Mouse (Mus musculus) G1E (cell line): Measurements from ENCODE around the gene Bub1b. TPM values are rescaled to one million over a fixed set of nuclear protein-coding genes. Genes with fewer than 3 reads are reported as not detected.

ENCODE experiments used
- ATAC-seq: 2 replicates; pipeline ENCODE4 v1.8.0; 2016; ENCODE audit warnings: mild to moderate bottlenecking; ENCODE audit not compliant: insufficient number of reproducible peaks, poor library complexity, low FRiP score, severe bottlenecking; ENCODE audit errors: extremely low read depth
- DNase-seq: peaks from one replicate; pipeline ENCODE4 v3.0.0; 2012; ENCODE audit warnings: low spot score
- H3K27me3 ChIP-seq: 2 replicates; pipeline ENCODE4 v1.6.1; 2012; ENCODE audit warnings: mild to moderate bottlenecking, low read length, inconsistent platforms; ENCODE audit not compliant: insufficient read depth
- H3K36me3 ChIP-seq: replicated peaks from 2 replicates; pipeline ENCODE3; 2012; ENCODE audit warnings: mild to moderate bottlenecking, inconsistent platforms
- H3K4me1 ChIP-seq: 2 replicates; pipeline ENCODE4 v1.6.1; 2012; ENCODE audit warnings: low read depth, low read length, inconsistent platforms, mixed read lengths; ENCODE audit not compliant: insufficient read depth
- H3K4me3 ChIP-seq: 2 replicates; pipeline ENCODE4 v1.5.1; 2012; ENCODE audit warnings: low read depth, mild to moderate bottlenecking, inconsistent platforms, low read length, moderate library complexity, mixed read lengths
- H3K9me3 ChIP-seq: replicated peaks from 2 replicates; pipeline ENCODE4 v1.6.1; 2012; ENCODE audit warnings: inconsistent platforms
- CTCF ChIP-seq: IDR thresholded peaks from 2 replicates; pipeline ENCODE4 v1.5.1; 2012; ENCODE audit warnings: low read depth, low read length, inconsistent platforms, mixed read lengths
- GATA1 ChIP-seq: IDR thresholded peaks from 2 replicates; pipeline ENCODE4 v1.6.1; 2012; ENCODE audit warnings: borderline replicate concordance, low read length, inconsistent platforms, mixed read lengths
- GATA2 ChIP-seq: IDR thresholded peaks from 2 replicates; pipeline ENCODE4 v1.6.1; 2012; ENCODE audit warnings: low read depth, low read length, inconsistent platforms, borderline replicate concordance
- POLR2AphosphoS5 ChIP-seq: IDR thresholded peaks from 2 replicates; pipeline ENCODE4 v1.6.1; 2012; ENCODE audit warnings: low read depth, low read length, inconsistent platforms; ENCODE audit not compliant: insufficient replicate concordance
- TAL1 ChIP-seq: conservative IDR thresholded peaks from 2 replicates; pipeline ENCODE4 v1.6.1; 2012; ENCODE audit warnings: low read depth, low read length, inconsistent platforms, mixed read lengths
- polyA plus RNA-seq: library from polyadenylated mRNA; stranded (reverse); fragments of >175 nt; gene quantifications from 2 replicates; pipeline ENCODE4 v1.2.3, GENCODE M21; 2012
- total RNA-seq, 2 experiments: library from RNA; stranded (forward) in 1 of 2; stranded (reverse) in 1 of 2; fragments of 200-1000 nt in 1 of 2; fragments of >200 nt in 1 of 2; fragmentation: Nextera tagmentation in 1 of 2; gene quantifications; 2 replicates each; pipeline ENCODE4 v1.2.3; 2014 to 2017

The Bub1b gene
- total and polyA plus RNA-seq, 3 experiments: 26.3 to 126 (median 69.8) TPM

DNA sequence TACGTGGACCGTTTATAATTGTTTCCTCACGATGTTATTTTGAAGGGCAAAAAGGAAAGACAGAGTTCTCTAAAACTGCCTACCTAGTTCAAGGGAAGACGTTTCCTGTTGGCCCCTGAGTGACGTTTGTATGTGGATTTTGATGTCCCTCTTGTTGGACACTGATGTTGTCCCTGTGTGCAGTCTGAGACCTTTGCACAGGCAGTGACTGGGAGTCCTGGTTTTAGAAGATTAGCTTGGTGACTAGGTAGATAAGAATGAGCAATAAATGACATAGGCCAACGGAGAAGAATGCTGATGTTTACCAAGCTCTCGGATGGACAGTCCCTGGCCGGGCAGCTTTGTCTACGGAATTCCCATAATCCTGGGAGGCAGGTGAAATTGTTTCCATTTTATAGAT is 63.9 kb downstream of the Bub1b start:
- no peaks in the 10 kb centered on the region for H3K9me3 ChIP-seq
- no peak for ATAC-seq
- TF ChIP-seq TAL1 (peak; percentile 49), POLR2AphosphoS5 (no peak), GATA1 (no peak), GATA2 (no peak), CTCF (no peak)
- no peak overlapping the region; the same call in 1 of the 2 replicates for H3K4me3 ChIP-seq
- peaks cover 97% of the 10 kb centered on the region for H3K4me1 ChIP-seq
- H3K36me3 ChIP-seq: peaks cover 20% of the 10 kb centered on the region
- H3K27me3 ChIP-seq: no peaks in the 10 kb centered on the region
- no peak for DNase-seq

DNA sequence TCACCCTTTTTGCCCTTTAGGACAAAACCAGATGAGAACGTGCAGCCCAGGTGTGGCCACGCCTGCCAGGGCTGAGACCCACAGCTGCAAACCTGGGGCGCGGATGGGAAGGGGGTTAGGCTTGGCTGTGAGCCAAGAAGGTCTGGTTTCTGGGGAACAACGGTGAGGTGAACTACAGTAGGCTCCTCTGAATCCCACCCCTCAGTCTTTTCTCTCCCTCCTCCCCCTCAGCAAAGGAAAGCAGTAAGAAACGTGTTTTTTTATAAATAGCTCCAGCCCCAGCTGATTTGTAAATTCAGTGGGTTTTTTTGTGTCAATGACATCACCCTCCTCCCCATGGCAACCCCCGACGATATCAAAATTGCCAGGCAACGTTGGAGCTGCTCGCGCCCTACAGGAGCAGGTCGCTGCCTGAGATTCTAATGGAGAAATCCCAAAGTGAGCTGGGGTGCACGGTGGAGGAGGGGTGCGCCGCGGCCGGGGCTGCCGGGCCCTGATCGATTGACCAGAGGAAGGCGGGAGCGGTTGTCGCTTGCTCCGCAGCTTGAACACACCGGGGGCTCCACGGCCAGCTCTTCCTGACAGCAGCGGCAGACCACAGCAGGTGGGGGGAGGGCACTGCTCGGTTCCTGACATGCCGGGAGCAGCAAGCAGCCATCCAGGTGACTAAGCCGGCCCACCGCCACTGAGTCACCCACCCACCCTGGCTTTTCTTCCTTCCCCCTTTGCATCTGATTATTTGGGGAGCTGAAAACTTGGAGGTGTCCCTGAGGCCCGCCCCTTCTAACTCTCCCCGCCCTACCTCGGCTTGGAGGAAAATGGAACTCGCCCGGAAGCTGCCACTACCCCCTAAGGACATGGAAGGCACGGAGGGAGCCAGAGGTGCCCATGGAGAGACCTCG is 65.1 kb downstream of the Bub1b start, which contains the start of gene Pak6:
Pak6 (plus strand) TSS at position 402 of the 902 bp plus-strand sequence.
- H3K4me1 ChIP-seq: peaks cover 91% of the 10 kb centered on the region
- no peak for ATAC-seq
- H3K27me3 ChIP-seq: no peaks in the 10 kb centered on the region

DNA sequence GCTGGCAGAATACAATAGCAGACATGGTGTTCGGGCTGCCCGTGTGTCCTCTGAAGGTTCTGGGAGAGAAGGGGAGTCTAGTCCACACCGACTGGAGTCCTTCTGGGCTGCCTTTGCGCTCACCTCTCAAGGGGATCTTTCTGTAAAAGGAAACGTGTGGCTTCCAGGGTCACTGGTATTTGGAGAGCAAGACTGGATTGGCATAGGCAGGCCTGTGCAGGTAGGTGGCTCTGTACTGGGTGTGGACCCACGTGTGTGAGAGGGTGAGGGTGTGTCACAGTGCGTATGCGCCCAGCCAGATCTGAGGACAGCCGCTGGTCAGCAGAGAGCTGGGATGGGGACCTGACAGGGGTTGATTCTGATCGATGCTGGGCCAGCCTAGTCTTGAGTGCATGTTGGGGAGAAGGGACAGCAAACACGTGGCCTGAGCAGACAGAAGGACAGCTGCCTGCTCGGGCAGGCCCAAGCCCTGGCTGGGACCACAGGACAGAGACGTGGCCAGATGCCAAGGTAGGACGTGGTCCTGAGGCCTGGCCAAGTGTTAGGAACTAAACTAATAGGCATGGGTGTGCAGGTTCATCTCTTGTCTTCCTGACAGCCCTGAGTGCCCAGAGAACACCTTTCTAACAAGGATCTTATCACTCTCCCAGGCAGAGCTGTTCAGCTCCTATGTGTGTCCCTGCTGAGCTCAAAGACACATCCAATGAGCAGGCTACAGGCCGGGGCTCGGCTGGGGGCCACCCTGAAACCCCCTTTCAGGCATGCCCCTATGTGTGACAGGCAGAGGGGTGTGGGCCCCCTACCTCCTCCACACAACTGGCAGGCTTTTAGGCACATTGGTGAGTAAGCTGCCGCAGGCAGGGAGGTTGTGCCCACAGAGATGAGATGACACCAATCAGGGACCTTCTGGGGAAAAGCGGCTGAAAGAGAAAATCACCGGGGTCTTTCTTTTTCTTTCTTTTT is 66.1 kb downstream of the Bub1b start:
- H3K4me3 ChIP-seq: peak overlapping the region; percentile 75
- peak; percentile 18 for DNase-seq
- TF ChIP-seq GATA2 (no peak), CTCF (no peak), GATA1 (no peak), TAL1 (no peak), POLR2AphosphoS5 (no peak)
- H3K36me3 ChIP-seq: peaks cover 40% of the 10 kb centered on the region
- no peaks in the 10 kb centered on the region for H3K27me3 ChIP-seq
- ATAC-seq: no peak
- H3K9me3 ChIP-seq: no peaks in the 10 kb centered on the region
- H3K4me1 ChIP-seq: peaks cover 83% of the 10 kb centered on the region

More for the DNA sequence above, 65.1 kb downstream of the Bub1b start, which contains the start of gene Pak6:
- Histone ChIP-seq H3K9me3 (no peaks in the 10 kb centered on the region), H3K36me3 (peaks cover 33% of the 10 kb centered on the region), H3K4me3 (peak within 1 kb of the TSS; percentile 75)
- TF ChIP-seq CTCF (no peak), GATA2 (no peak), TAL1 (no peak), POLR2AphosphoS5 (no peak), GATA1 (no peak)
- peak; percentile 71 for DNase-seq

DNA sequence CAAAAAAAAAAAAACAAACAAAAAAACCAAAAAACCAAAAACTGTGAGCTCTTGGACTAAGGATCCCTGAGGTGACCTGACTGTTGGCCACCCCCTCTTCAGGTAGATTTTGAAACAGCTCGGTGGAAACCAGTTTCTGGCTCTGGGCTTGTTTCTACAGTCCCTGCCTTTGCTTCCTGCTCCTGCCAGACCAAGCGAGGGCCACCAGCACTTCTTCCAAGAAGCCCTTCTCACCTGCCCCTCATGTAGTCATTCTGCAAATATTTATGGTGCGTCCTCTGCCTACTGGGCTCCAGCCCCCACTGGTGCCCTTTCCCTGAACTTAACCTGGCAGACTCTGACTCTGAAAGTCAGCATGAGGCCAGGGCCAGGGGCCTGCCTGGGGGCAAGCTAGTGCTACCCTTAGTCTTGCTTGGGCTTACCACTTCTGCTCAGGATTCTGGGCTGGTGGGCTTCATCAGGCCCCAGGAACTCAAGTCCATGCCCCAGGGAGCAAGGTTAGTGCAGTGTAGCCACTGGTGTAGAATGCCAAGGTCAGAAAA is 67.0 kb downstream of the Bub1b start:
- peak overlapping the region; percentile 75; the same call in 1 of the 2 replicates for H3K4me3 ChIP-seq
- ATAC-seq (no peak), DNase-seq (no peak)
- H3K9me3 ChIP-seq: no peaks in the 10 kb centered on the region
- TF ChIP-seq GATA1 (no peak), POLR2AphosphoS5 (no peak), CTCF (no peak), TAL1 (no peak), GATA2 (no peak)
- peaks cover 49% of the 10 kb centered on the region for H3K36me3 ChIP-seq
- H3K4me1 ChIP-seq: peaks cover 81% of the 10 kb centered on the region
- no peaks in the 10 kb centered on the region for H3K27me3 ChIP-seq

DNA sequence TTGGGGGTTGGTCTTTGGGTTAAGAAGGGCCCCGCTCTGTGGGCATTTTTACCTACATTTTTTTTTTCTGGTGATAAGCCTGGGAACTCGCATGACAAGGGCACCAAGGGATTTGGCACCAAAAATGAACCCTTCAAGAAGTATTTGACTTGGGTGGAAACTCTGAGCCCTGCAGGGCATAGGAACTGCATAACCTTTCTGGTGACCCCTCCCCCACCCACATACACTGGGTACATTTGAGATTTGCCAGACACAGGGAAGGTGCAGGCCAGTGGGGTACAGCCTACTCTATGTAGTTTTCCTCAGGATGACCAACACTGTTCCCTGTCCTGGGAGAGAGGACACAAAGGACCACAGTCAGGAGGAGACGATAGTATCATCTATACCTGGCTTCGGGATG is 67.6 kb downstream of the Bub1b start:
- ATAC-seq: no peak
- TF ChIP-seq POLR2AphosphoS5 (no peak), GATA1 (no peak), CTCF (no peak), GATA2 (no peak), TAL1 (no peak)
- H3K4me1 ChIP-seq: peaks cover 78% of the 10 kb centered on the region
- no peaks in the 10 kb centered on the region for H3K27me3 ChIP-seq
- peaks cover 52% of the 10 kb centered on the region for H3K36me3 ChIP-seq
- H3K9me3 ChIP-seq: no peaks in the 10 kb centered on the region
- H3K4me3 ChIP-seq: no peak overlapping the region
- no peak for DNase-seq
